Mouse (Mus musculus) lung, postnatal 14 days (tissue): ENCODE data around the gene Rbm3.
"Not testable (repeated sequence)": the region's sequence is repeated elsewhere in the genome, so short reads cannot be mapped to it uniquely, and the experiment has no call there.

Experiments used
- DNase-seq: peaks from one replicate; pipeline ENCODE4 v3.0.0; 2021

Gene Rbm3

GRCm38 (mm10) chrX:8125235-8125634 is 20.4 kb downstream of the Rbm3 start:
- DNase-seq, result no peak

GRCm38 (mm10) chrX:8123821-8124470 is 21.7 kb downstream of the Rbm3 start:
- DNase-seq, result no peak

GRCm38 (mm10) chrX:8117264-8117663 is 28.4 kb downstream of the Rbm3 start:
- no peak for DNase-seq

GRCm38 (mm10) chrX:8115275-8115674 is 30.4 kb downstream of the Rbm3 start:
- no peak for DNase-seq

- DNase-seq, result no peak
Observed at GRCm38 (mm10) chrX:8105019-8105418, 40.7 kb downstream of the Rbm3 start.

GRCm38 (mm10) chrX:8102213-8102668 is 43.4 kb downstream of the Rbm3 start:
- DNase-seq, result no peak

GRCm38 (mm10) chrX:8101017-8101416 is 44.7 kb downstream of the Rbm3 start:
- DNase-seq, result no peak

- no peak for DNase-seq
Observed at GRCm38 (mm10) chrX:8099435-8099834, 46.2 kb downstream of the Rbm3 start.

- peak; percentile 95 for DNase-seq
Observed at GRCm38 (mm10) chrX:8096787-8097242, 48.9 kb downstream of the Rbm3 start.

- peak; percentile 74 for DNase-seq
Observed at GRCm38 (mm10) chrX:8096068-8096786, 49.5 kb downstream of the Rbm3 start.

GRCm38 (mm10) chrX:8095546-8095945 is 50.1 kb downstream of the Rbm3 start:
- DNase-seq, result no peak

- DNase-seq, result not testable (repeated sequence)
Observed at GRCm38 (mm10) chrX:8090954-8091347, 54.7 kb downstream of the Rbm3 start.

GRCm38 (mm10) chrX:8090346-8090953 is 55.2 kb downstream of the Rbm3 start, which contains the start of gene Was:
TSS of gene Was (minus strand) at chrX:8090498.
- peak; percentile 4 for DNase-seq

- DNase-seq, result no peak
Observed at GRCm38 (mm10) chrX:8089746-8090145, 55.9 kb downstream of the Rbm3 start.
